Mouse (Mus musculus): ENCODE results near the gene Gna12.

Gna12 gene

GRCm38 (mm10) chr5:140710315-140710714 lies 119.9 kb downstream of the Gna12 start:
- no peak for DNase-seq (ENCODE audit: low spot score in 2 of 2)
